Mouse (Mus musculus) liver, adult 2 months (tissue): ENCODE data around the gene Fth1.

Source experiments
- CTCF ChIP-seq: fragments of 200-500 bp; IDR thresholded peaks from 2 replicates; pipeline ENCODE4 v1.5.1; 2011; ENCODE audit warnings: low read depth, low read length, control low read depth
- POLR2A ChIP-seq: fragments of 200-500 bp; IDR thresholded peaks from 2 replicates; pipeline ENCODE4 v1.6.1; 2011; ENCODE audit warnings: low read length, control low read depth; ENCODE audit not compliant: insufficient read depth; ENCODE audit errors: extremely low read depth

DNA sequence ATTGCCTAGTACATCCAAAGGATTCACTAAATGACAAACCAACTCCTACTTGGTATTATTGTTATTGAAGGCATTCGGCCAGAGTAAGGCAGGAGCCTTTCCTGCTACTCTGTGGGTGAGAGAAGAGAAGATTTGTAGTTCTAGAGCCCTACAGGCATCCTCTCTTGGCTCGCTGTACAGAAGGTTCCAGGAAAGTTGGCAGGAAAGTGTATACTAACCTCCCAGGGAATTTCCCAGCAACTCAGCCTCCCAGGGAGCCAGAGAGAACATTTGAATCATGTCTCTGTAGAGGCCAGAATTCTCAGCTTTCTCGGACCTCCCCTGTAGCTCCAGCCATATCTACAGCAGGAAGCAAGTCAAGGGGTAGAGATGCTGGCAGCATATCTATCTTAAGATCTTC lies 33.4 kb upstream of the Fth1 start:
- TF ChIP-seq CTCF (no peak), POLR2A (no peak)
